ENCODE assay signal across 8 mouse cellular contexts in genomic region chr5:48125770-48126423, GRCm38 (mm10).
A peak's percentile ranks its signal among the peaks of the same experiment; 100 is the strongest.
DNase-seq lines count a peak whose midpoint lies in the region; ATAC-seq and TF ChIP-seq lines count a peak whose summit lies in the region.

No protein-coding gene starts in this region.

- H3K9me3 ChIP-seq in intestine, postnatal 0 days (ENCODE audit: control insufficient read depth), result no peaks in the 10 kb centered on the region
- H3K9me3 ChIP-seq in intestine, embryonic 15.5 days, result no peaks in the 10 kb centered on the region
- no peaks in the 10 kb centered on the region for H3K9me3 ChIP-seq in lung, embryonic 14.5 days (ENCODE audit: low read depth, low read length)

- no peaks in the 10 kb centered on the region for H3K27me3 ChIP-seq in intestine, postnatal 0 days (replicated peaks; ENCODE audit: control insufficient read depth, insufficient read depth, low read length)
- H3K27me3 ChIP-seq in intestine, embryonic 15.5 days (replicated peaks), result no peaks in the 10 kb centered on the region
- no peaks in the 10 kb centered on the region for H3K27me3 ChIP-seq in lung, embryonic 14.5 days (ENCODE audit: insufficient read depth, low read length)

- no peak overlapping the region for H3K4me3 ChIP-seq in intestine, postnatal 0 days (ENCODE audit: low read depth, low read length)
- no peak overlapping the region for H3K4me3 ChIP-seq in intestine, embryonic 15.5 days (replicated peaks)
- H3K4me3 ChIP-seq in lung, embryonic 14.5 days (ENCODE audit: low read depth, low read length), result no peak overlapping the region

- no peaks in the 10 kb centered on the region for H3K36me3 ChIP-seq in intestine, postnatal 0 days (ENCODE audit: control insufficient read depth, insufficient read depth)
- H3K36me3 ChIP-seq in intestine, embryonic 15.5 days, result no peaks in the 10 kb centered on the region
- no peaks in the 10 kb centered on the region for H3K36me3 ChIP-seq in lung, embryonic 14.5 days (ENCODE audit: insufficient read depth)

- H3K4me1 ChIP-seq in intestine, postnatal 0 days (replicated peaks; ENCODE audit: control insufficient read depth, insufficient read depth, low read length), result no peaks in the 10 kb centered on the region
- no peaks in the 10 kb centered on the region for H3K4me1 ChIP-seq in intestine, embryonic 15.5 days (replicated peaks)
- H3K4me1 ChIP-seq in lung, embryonic 14.5 days (ENCODE audit: insufficient read depth), result no peaks in the 10 kb centered on the region

- no peak overlapping the region for H3K27ac ChIP-seq in intestine, postnatal 0 days (ENCODE audit: low read depth, low read length)
- no peak overlapping the region for H3K27ac ChIP-seq in intestine, embryonic 15.5 days
- no peak overlapping the region for H3K27ac ChIP-seq in lung, embryonic 14.5 days (ENCODE audit: low read depth)

- H3K4me2 ChIP-seq in intestine, postnatal 0 days (replicated peaks; ENCODE audit: low read depth), result no peak overlapping the region
- H3K4me2 ChIP-seq in intestine, embryonic 15.5 days (replicated peaks), result no peak overlapping the region
- H3K4me2 ChIP-seq in lung, embryonic 14.5 days, result no peak overlapping the region

- no peak overlapping the region for H3K9ac ChIP-seq in intestine, postnatal 0 days (ENCODE audit: low read depth, low read length)
- no peak overlapping the region for H3K9ac ChIP-seq in intestine, embryonic 15.5 days
- H3K9ac ChIP-seq in lung, embryonic 14.5 days, result no peak overlapping the region

- peak; percentile 57 for DNase-seq in MN1 (ENCODE audit: low spot score)
- peak; percentile 84 for DNase-seq in lung, embryonic 14.5 days
- no peak for DNase-seq in testis, postnatal 10 days (ENCODE audit: low spot score)
- no peak for DNase-seq in spleen, postnatal 4 days (ENCODE audit: low spot score in 2 of 2)
- DNase-seq in thymus, postnatal 36 days, result no peak

- TF ChIP-seq CTCF in intestine, postnatal 0 days (IDR thresholded peaks at IDR 0.05; ENCODE audit: low read depth), result peak; percentile 65
- peak; percentile 57 for TF ChIP-seq CTCF in lung, embryonic 14.5 days (IDR thresholded peaks at IDR 0.05; ENCODE audit: low read depth)

- WGBS in intestine, postnatal 0 days, result 78% methylated on average over 3 of the region's 3 CpGs
- 72% methylated on average over 3 of the region's 3 CpGs for WGBS in intestine, embryonic 15.5 days
- WGBS in lung, embryonic 14.5 days, result 62% methylated on average over 3 of the region's 3 CpGs

- no peak for ATAC-seq in intestine, postnatal 0 days
- ATAC-seq in intestine, embryonic 15.5 days, result no peak
- ATAC-seq in common myeloid progenitor, adult 5-6 weeks (replicated peaks; ENCODE audit: low read depth, poor library complexity, severe bottlenecking), result peak; percentile 79; the same call in 1 of the 2 replicates
- ATAC-seq in lung, embryonic 14.5 days (ENCODE audit: insufficient read depth), result no peak

Comparison
In these comparisons a context has a peak if more than half of its experiments do, and no peak if none do; other contexts are left out.
1. DNase-seq: peak in MN1 (single experiment) and lung, embryonic 14.5 days (single experiment); none in testis, postnatal 10 days (single experiment), spleen, postnatal 4 days (0 of 2) and thymus, postnatal 36 days (0 of 2).